Mouse (Mus musculus): ENCODE data around the gene Uvrag.

DNA sequence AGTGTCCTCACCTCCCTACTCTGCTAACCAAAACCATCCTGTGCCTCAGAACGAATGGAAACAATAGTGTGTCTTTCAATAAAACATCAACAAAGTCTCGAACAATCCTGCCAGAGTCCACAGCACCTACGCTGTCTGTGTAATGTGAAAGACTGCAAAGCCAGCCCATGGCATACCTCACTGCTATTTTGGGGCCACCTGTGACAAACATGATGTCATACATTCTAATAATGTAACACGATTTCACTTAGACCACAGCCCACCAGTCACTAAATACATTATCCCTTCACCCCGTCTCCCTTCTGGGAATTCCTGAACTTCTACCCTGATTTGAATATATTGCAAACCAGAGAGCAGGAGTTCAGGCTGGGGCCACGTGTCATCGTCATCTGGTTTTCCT, 173.3 kb downstream of the Uvrag start:
- no peak for TF ChIP-seq CTCF (conservative IDR thresholded peaks at IDR 0.05; ENCODE audit: low read length)
- TF ChIP-seq POU5F1 (IDR thresholded peaks at IDR 0.05; ENCODE audit: borderline replicate concordance, low read length) = no peak
- TF ChIP-seq NANOG (IDR thresholded peaks at IDR 0.05; ENCODE audit: borderline replicate concordance, low read length) = no peak
